Mouse (Mus musculus) Muller cell, postnatal 12 days (primary cell): ENCODE data around the gene Lmna.
A peak's percentile ranks its signal among the peaks of the same experiment; 100 is the strongest.

Experiments used
- DNase-seq: peaks from one replicate; pipeline ENCODE4 v3.0.0-alpha.2; 2015; ENCODE audit errors: inconsistent ontology term

The Lmna gene

DNA sequence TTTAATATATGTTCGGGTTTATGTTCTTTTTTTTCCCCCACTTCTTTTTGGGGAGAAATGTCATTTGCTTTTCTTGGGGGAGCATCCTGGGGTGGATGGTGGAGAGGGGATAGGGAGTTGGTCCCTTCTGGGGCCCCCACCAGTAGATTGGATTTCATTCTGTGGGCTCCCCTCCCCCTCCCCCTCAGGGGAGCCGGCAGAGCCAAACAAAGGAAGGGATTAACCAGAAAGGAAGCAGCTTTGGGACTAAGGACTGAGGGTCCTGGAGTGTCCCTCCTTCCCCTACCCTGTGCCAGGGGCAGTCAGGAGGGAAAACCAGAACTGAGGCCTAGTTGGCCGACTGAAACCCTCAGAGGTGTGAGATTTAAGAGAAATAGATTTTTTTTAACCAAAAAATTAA lies 29.6 kb upstream of the Lmna start:
- no peak for DNase-seq

DNA sequence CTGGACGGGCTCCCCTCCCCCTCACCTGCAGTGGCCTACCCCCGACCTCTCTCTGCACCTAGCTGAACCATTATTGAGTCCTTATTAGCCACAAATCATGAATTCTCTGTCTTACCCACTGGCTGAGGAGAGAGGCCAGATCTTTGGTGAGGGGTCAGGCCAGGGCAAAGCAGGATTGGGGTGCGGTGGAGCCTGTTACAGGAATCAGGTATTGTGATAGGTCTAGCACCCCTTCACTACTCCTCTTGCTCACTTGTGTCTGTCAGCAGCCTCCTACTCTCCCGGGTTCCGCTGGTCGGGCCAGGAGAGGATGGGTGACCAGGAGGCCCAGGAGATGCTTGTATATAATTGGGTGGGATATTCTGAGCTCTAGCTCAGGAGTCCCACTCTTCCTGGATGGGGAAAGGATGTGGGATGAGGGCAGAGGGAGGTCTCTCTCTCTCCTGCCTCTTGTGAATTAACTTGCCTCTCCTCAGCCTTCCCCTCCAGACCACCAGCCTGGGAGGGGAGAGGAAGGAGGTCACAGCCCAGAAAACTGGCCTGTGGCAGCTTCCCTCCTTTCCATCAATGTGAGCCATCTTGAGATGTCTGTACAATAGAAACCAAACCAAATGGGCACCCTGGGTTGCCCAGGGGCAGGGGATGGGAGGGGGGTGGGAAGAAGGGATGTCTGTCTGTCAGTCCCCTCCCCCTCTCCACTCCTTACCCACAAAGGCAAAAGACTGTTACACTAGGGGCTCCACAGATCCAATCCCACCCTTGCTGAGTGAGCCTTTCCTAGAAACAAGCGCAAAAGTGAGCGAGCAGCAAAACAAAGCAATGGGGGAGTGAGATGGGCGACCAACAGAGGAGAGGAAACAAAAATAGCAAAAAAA lies 28.8 kb upstream of the Lmna start:
- no peak for DNase-seq

DNA sequence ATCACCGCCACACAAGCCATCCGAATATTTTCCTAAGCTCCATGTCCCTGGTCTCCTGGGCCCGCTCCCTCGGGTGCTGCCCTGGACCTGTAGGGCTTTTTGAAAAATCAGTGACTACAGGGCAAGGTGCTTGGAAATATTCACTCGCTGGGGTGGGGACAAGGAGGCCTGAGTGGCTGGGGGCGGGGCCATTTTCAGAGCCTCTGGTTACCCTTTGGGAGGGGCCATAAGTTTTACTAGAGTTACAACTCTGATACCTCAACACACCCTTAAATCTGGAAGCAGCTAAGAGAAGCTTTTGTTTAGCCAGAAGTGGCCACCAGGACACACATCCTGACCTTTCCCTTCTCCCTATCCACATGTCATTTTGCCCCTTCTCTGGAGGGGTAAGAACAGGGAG lies 27.4 kb upstream of the Lmna start:
- DNase-seq = no peak

DNA sequence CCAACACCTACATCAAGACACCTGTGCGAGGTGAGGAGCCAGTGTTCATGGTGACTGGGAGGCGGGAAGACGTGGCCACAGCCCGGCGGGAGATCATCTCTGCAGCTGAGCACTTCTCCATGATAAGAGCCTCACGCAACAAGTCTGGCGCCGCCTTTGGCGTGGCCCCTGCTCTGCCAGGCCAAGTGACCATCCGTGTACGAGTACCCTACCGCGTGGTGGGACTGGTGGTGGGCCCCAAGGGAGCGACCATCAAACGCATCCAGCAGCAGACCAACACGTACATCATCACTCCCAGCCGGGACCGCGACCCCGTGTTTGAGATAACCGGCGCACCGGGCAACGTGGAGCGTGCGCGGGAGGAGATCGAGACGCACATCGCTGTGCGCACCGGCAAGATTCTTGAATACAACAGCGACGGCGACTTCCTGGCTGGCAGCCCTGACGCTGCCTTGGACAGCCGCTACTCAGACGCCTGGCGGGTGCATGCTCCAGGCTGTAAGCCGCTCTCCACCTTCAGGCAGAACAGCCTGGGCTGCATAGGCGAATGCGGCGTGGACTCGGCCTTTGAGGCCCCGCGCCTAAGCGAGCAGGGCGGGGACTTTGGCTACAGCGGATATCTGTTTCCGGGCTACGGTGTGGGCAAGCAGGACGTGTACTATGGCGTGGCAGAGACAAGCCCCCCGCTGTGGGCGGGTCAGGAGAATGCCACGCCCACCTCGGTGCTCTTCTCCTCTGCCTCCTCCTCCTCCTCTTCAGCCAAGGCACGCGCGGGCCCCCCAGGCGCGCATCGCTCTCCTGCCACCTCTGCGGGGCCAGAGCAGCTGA lies 26.6 kb upstream of the Lmna start:
- peak; percentile 78 for DNase-seq

DNA sequence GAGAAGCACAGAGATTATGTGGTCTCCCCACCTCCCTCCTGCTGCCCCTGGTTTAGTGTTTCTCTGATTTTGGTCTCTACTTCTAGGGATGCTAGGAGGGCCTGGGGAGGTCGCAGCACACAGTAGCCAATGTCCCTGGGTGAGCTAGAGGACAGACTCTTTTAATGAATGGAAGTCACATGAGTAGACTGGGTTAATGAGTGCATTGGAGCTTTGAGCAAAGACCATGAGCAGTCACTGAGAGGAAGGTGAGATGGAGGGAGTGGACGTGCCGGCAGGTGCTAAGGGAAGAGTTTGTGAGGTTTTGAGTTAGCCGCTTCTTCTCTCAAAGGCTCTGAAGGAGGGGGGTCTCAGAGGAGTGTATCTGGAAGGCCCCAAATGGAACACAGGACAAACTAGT lies 25.8 kb upstream of the Lmna start:
- DNase-seq = no peak

DNA sequence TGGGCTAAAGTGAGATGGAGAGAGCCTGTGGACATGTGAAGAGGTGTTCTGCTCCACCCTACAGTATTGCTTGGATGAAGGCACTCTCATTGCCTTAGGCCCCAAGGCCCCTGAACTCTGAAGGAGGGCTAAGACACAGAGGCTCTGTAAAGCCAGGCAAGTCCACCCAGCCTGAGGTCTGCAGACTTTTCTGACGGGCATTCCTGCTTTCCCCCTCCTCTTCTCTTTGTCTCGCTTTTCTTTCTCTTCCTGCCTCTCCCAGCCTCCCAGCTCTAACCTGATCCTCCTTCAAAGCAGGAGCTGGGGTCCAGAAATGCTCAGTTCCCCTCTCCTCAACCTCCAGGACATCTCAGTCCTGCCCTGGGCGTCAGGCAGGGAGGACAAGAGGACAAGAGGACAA lies 25.2 kb upstream of the Lmna start:
- no peak for DNase-seq

DNA sequence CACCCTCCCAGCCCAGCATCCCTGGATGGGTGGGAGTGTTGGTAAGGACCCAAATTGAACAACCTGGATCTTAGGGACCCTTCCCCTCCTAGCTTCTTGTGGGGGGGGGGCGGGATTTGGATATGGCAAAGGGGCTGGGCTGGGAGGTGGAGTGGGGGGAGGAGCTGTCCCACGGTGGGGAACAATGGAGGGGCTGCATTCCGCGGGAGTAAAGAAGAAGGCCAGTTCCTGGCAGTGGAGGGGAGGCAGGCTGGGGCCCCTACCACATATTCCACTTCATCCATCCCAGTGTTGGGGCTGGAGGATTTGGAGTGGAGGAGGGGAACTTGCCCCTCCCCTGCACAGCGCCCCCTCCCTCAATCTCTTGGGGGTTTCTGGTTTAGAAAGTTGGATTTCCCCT lies 23.9 kb upstream of the Lmna start:
- no peak for DNase-seq

DNA sequence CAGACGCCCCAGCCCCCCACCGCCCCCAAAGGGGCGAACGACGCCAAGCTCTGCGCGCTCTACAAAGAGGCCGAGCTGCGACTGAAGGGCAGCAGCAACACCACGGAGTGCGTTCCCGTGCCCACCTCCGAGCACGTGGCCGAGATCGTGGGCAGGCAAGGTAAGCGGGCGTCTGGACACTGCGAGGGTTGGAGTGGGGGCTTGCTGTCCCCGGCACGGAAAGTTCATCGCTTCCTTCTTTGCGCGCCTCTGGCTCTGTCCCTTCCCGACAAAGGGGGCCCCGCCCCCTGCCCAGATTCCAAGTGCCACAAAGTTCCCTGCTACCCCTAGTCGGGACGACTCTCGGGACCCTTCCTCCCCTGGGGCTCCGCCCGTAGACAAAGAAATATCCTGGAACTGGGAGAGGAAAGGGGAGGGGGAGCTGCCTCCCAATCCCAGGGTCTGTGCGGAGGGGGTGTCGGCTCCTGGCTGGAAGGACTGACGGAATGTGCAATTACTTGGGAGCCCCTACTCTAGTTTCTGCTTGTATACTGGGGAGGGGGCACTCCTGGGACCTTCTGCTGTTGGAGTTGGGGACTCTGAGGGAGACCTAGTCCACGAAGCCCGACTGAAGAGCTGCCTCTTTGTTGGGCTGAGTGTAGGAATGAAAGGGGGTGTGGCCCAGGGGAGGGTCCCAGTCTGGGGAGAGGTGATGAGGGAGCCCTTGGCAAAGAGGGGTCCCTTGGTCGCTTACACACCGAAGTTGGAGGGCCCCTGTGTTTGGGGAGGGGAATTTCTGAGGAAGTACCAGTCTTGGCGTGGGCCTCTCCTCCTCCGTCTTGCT lies 23.1 kb upstream of the Lmna start:
- DNase-seq = no peak

DNA sequence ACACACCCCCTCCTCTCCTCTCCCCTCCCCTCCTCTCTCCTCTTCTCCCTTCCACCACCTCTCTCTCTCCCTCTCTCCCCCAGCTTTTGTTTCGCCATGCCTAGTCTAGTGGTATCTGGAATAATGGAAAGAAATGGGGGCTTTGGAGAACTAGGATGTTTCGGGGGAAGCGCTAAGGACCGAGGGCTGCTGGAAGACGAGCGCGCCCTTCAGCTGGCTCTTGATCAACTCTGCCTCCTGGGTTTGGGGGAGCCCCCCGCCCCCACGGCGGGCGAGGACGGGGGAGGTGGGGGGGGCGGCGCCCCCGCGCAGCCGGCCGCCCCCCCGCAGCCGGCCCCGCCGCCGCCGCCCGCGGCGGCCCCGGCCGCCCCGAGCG lies 22.5 kb upstream of the Lmna start, which contains the start of gene Mex3a:
Gene Mex3a, plus strand, starts transcription at position 97 of the 376 bp plus-strand sequence.
- no peak for DNase-seq

DNA sequence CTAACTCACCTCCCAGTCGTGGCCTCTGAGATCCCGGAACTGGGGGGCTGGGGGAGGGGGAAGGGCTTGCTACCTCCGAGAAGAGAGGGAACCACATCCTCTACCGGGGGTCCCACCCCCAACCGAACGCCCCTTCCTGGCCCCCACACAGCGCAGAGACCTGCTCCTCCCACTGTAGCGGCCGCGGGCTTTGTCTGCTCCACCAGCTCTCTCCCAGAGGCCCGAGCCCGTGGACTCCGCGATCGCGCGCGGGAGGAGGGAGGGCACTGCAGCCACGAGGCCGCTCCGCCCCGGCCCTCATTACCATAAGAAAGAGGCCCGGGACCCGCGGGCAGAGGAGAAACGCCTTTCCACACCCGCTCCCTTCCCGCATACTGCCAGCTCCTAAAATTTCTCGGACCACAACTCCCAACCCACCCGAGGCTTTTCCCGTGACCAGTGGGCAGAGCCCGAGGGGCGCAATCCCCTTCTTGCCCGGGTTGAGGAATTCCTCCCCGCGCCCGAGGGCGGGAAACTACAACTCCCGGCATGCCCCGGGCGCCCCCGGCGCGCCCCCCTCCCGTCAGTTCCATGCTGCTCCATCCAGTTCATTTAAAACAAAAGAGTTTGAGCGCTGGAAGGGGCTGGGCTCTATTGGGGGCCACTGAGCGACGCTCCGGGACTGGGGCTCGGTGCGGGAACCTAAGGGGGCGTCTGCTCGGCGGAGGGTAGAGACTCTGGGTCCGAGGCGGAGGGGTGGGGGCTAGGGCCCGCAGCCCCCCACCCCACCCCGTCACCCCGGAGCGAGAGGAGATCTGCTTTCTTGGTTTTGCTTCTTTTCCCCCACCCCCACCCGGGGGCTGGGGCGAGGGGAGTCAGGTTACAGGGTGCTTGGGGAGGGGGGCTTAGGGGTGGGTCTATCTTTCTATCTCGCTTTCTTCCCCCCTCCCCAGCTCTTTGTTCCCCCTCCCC lies 21.9 kb upstream of the Lmna start:
- DNase-seq = peak; percentile 88

DNA sequence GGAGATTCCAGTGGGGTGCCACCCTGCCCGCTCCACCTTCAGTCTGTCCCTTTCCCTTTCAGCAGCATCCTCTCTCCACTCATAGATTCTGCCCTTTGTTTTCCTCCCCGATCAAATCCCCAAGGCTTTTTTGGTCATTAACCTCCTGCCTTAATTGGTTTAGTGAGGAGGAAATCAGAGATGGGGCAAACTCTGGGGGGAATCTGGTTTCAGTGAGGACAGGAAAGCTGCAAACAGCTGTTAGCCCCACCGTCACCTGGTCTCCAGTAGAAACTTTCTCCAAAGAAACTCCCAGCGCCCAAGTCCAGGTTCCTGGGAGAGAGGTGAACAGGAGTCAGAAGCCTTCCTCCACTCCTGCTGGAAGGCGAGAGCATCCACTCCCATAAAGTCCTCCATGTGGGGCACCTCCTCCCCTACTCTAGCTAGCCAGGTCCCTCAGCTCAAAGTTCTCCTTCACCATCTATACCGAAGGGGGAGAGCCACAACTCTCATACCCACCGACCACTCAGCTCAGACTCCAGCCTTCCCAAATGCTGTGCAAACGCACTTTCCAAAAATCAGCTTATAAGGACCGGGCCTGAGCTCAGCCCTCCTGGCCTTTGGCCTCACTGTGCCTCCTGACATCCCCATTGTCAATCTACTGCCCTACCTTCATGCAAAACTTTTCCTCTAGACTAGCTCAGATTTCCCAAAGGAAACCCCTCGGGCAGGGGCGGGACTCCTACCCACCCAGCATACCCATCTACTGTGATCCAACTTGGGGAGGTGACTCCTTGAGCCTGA lies 20.5 kb upstream of the Lmna start:
- no peak for DNase-seq

DNA sequence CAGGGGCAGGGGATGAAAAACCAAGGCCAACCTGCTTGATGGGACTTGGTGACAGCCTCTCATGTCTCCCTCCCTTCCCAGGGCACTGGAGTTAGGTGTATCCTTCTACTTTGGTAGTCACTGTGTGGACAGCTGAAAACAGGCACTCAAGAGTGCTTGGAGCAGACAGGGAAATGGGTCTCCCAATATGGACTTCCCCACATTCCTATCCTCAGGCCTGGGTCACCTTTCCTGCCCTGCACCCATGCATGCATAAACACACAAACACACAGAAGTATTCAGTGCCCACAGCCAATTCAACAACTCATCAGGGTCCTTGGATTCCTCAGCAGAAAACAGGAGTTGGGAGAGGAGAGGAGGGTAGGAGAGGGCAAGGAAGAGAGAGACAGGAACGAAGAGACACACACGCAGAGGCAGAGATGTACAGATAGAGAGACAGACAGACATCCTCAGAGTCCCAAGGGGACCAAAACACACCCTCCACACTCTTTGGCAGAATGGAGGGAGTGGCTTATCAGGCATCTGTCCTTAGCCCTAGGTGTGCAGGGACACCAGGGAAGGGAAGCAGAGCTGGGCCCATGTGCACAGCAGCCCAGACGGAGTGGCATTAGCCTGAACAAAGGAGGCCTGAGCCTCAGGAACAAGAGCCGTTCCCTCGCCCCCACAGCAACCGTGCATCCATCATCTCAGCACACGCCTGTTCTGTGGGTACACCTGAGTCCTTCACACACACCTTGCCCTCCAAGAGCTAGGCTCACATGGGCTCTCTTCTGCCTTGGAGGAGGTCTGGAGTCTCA lies 19.6 kb upstream of the Lmna start:
- DNase-seq = no peak

DNA sequence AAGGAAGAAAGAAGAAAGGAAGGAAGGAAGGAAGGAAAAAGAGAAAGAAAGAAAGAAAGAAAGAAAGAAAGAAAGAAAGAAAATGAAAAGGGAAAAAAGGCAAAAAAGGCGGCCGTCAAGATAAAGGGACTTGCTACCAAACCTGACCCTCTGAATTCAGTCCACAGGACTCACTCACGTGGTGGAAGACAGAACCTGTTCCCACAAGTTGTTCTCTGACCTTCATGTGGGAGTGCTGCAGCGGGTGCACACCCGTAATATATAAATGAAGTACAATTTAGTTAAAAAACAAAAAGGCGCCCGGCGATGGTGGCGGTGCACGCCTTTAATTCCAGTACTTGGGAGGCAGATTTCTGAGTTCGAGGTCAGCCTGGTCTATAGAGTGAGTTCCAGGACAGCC lies 18.9 kb upstream of the Lmna start:
- no peak for DNase-seq

DNA sequence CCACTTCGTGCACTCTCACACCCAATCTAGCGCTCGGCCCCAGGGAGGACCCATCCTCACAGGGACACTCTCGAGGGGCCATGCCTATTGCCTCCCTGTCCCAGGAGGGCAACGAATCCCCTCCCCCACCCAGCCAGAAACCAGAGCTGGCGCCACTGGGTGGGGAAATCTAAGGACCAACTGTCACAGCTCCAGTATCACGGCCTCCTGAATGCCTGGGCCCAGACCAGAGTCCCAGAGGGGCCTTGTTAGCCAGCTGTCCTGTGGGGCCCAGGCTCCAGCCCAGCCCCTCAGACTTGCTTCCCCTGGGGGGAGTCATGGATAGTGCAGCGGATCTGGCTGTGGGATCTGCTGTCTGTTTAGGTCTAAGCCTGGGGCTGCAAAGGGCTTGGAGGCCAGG lies 17.8 kb upstream of the Lmna start:
- no peak for DNase-seq

DNA sequence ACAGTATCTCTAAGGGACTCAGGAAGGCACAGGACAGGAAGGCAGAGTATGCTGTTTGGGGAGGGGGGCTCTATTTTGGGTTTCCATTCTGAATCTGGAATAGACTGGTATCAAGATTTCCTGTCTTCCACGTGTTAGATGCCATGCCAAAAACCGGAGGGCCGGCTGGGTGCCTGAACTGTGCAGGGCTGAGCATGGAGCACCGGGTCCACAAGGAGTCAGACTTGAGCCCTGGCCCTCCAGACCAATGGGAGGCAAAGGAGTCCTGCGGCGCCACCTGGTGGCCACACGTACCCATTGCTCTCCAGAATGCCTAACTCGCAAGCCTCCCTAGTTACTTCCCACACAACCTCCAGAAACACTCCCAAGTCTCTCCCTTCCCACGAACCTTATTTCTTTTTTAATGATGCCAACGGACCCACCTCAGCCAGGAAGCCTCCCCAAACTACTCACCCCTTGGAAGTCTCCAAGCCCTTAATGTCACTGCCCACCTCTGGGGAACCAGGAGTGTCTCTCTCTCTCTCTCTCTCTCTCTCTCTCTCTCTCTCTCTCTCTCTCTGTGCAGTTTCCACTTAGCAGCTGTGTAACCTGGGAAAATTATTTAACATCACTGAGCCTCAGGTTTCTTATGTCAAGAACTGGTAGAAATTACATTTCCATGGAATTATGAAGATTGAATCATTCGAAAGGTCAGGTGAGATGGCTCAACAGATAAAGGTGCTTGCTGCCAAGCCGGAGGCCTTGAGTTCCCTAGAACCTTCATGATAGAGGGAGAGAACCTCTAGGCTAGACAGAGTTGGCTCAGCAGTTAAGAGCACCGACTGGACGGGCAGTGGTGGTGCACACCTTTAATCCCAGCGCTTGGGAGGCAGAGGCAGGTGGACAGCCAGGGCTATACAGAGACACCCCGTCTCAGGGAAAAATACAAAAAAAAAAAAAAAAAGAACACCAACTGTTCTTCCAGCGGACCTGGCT lies 16.7 kb upstream of the Lmna start:
- DNase-seq = peak; percentile 94

DNA sequence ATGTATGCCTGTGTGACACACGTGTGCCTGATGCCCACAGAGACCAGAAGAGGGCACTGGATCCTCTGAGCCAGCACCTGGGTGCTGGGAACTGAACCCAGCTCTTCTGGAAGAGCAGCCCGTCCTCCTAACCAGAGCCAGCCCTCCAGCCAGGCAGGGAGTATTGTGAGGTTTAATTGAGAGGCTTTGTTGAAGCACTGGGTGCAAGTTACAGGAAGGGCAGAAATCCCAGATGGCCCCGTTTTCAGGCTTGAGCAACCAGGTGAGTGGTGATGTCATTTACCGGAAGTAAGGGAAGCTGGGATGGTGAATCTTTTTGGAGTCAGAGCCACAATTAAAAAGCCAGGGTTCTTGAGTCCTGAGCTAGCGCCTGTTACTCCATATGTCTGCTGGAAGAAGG lies 15.3 kb upstream of the Lmna start:
- no peak for DNase-seq

DNA sequence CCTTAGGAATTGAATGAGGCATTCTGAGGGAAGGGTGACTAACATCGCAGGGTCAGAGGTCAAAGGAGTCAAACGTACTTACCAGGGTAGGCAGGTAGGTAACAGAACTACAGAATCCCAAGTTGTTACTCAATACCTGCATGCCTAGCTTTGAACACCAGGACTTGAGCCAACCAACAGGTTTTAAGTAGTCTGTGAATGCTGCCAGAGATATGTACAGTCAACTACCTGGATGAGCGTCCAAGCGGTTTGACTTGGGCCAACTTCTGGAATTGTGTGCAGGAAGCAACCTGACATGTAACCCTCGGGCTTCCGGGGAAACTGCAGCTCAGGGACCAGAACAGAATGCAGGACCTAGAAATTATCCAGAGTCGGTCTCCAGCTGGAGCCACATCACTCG lies 13.3 kb upstream of the Lmna start:
- no peak for DNase-seq

DNA sequence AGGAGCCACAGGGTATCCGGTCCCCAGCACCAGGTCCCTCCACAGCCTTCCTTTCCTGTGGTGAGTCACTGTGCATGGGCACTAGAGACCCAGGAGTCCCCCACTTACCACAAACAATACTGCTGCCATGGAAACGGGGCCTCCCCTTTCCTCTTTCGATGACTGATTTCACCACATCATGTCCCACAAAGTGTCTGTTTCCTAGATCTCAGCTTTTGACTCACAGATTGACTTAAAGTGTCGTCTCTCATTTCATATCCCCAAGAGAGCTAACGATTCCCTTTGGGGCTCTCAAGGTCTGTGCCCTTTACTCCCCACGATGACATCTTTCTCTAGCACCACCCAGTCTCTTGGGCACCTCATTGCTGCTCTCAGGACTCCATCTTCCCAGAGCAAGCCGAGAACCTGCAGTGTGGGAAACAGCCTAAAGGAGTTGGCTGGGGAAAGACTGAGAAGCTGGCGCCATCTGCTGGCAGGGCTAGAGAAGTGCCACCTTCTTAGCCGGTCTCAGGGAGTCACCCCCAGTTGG lies 12.1 kb upstream of the Lmna start:
- DNase-seq = peak; percentile 63
